Mouse (Mus musculus): Measurements from ENCODE around the gene Cd27. TPM values are rescaled to one million over a fixed set of nuclear protein-coding genes. Genes with fewer than 3 reads are reported as not detected.
"Not testable (repeated sequence)": the region's sequence is repeated elsewhere in the genome, so short reads cannot be mapped to it uniquely, and the experiment has no call there.

Cd27 gene
- polyA plus RNA-seq (2012; rRNA removed) (0.68 and 0.91 TPM in 2 replicates), polyA plus RNA-seq (2014; fragmentation: Nextera tagmentation; extraction: Ambion mirVana) (0.43 and 0.47 TPM in 2 replicates)

DNA sequence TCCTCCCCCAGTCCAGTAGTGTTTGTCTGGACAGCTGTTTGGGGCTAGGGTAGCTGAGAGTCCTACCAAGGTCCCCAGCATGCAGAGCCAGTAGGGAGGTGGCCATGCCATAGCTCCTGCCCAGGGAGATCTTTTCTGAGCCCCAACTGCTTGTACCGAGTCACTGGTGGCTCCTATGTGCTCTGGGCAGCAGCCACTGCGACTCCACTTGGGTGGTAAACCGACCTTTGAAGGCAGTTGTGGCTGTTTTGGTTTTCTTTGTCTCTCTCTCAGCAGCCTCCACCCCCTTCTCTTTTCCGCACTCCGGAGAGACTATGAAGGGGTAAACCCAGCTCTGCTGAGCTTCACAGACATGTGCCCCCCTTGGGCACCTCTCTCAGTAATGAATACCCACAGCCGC is at the start of gene Cd27:
Gene Cd27 (minus strand): TSS at position 229 of the 400 bp plus-strand sequence.
- H3K4me1 ChIP-seq (replicated peaks; ENCODE audit: control insufficient read depth in 2 of 2, insufficient read depth in 2 of 2, low read length in 1 of 2): peaks cover 6 to 12% of the 10 kb centered on the region in 2 experiments
- no peak within 1 kb of the TSS for H3K4me2 ChIP-seq (ENCODE audit: low read depth)
- no peaks in the 10 kb centered on the region for H3K36me3 ChIP-seq (replicated peaks; ENCODE audit: control insufficient read depth, insufficient read depth, low read depth)
- no peak within 1 kb of the TSS for H3K27ac ChIP-seq
- no peak within 1 kb of the TSS for H3K9ac ChIP-seq (replicated peaks)
- no peak for TF ChIP-seq CTCF (IDR thresholded peaks at IDR 0.05; ENCODE audit: low read depth)
- TF ChIP-seq EP300 (IDR thresholded peaks at IDR 0.05; ENCODE audit: low read depth): no peak
- WGBS (ENCODE audit: insufficient replicate concordance): 36% methylated on average over 6 of the region's 6 CpGs
- H3K4me3 ChIP-seq (ENCODE audit: insufficient read depth in 1 of 2, low read depth in 2 of 2, low read length in 2 of 2): no peak within 1 kb of the TSS
- no peaks in the 10 kb centered on the region for H3K9me3 ChIP-seq (ENCODE audit: control insufficient read depth, low read length)
- DNase-seq (ENCODE audit: low read depth in 3 of 3, low spot score in 3 of 3): no peak
- ATAC-seq (ENCODE audit: insufficient read depth): no peak
- H3K27me3 ChIP-seq (ENCODE audit: control insufficient read depth, insufficient read depth, low read length): no peaks in the 10 kb centered on the region

DNA sequence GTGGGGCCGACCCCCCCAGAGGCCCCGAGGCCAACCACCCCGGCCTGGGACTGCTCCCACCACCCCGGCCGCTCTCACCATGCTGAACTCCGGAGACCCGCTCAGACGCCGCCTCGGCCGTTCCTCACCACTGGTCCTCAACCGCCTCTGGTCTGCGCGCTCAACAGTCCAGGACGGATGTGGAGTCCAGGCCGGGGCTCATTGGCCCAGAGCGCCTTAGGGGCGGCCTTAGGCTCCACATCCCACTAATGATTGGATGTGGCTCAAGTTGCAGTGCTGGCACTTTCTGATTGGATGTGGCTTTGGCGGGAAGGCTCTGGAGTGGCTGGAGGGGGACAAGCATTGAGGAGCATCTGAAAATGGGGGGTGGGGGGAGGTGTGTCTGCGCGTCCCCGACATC is 49.1 kb upstream of the Cd27 start, which contains the start of gene Tuba3a:
Gene Tuba3a (minus strand): TSS at position 153 of the 400 bp plus-strand sequence.
- Histone ChIP-seq H3K4me3 (ENCODE audit: insufficient read depth in 1 of 2, low read depth in 2 of 2, low read length in 2 of 2) (no peak within 1 kb of the TSS), H3K9ac (replicated peaks) (no peak within 1 kb of the TSS), H3K27ac (no peak within 1 kb of the TSS), H3K36me3 (replicated peaks; ENCODE audit: control insufficient read depth, insufficient read depth, low read depth) (no peaks in the 10 kb centered on the region), H3K4me2 (ENCODE audit: low read depth) (no peak within 1 kb of the TSS), H3K27me3 (ENCODE audit: control insufficient read depth, insufficient read depth, low read length) (no peaks in the 10 kb centered on the region), H3K9me3 (ENCODE audit: control insufficient read depth, low read length) (no peaks in the 10 kb centered on the region), H3K4me1 (replicated peaks; ENCODE audit: control insufficient read depth in 2 of 2, insufficient read depth in 2 of 2, low read length in 1 of 2) (no peaks in the 10 kb centered on the region)
- TF ChIP-seq EP300 (IDR thresholded peaks at IDR 0.05; ENCODE audit: low read depth): no peak
- no peak for TF ChIP-seq CTCF (IDR thresholded peaks at IDR 0.05; ENCODE audit: low read depth)
- WGBS (ENCODE audit: insufficient replicate concordance): 80% methylated on average over 22 of the region's 22 CpGs
- DNase-seq (ENCODE audit: low read depth in 3 of 3, low spot score in 3 of 3) (no peak), ATAC-seq (ENCODE audit: insufficient read depth) (no peak)

DNA sequence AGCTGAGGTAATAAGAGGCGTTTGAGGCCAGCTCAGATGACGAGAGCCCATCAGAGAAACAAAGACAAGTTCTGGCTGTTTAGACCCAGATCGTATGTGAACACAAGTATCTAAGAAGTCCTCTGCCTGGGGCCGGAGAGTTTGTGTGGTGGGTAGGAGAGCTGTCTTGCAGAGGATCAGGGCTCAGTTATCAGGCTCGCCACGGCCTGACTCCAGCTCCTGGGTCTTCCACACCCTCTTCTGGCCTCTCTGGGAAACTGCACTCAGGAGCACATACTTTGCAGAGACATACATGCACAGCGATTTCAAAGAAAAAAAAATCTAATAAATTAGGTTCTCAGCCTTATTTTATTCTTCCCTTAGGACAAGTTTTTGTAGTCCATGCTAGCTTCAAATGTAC is 47.9 kb upstream of the Cd27 start:
- Histone ChIP-seq H3K27me3 (ENCODE audit: control insufficient read depth, insufficient read depth, low read length) (no peaks in the 10 kb centered on the region), H3K4me1 (replicated peaks; ENCODE audit: control insufficient read depth in 2 of 2, insufficient read depth in 2 of 2, low read length in 1 of 2) (no peaks in the 10 kb centered on the region), H3K27ac (no peak overlapping the region), H3K4me3 (ENCODE audit: insufficient read depth in 1 of 2, low read depth in 2 of 2, low read length in 2 of 2) (no peak overlapping the region), H3K9ac (replicated peaks) (no peak overlapping the region), H3K9me3 (ENCODE audit: control insufficient read depth, low read length) (no peaks in the 10 kb centered on the region), H3K36me3 (replicated peaks; ENCODE audit: control insufficient read depth, insufficient read depth, low read depth) (no peaks in the 10 kb centered on the region), H3K4me2 (ENCODE audit: low read depth) (no peak overlapping the region)
- no peak for ATAC-seq (ENCODE audit: insufficient read depth)
- no peak for DNase-seq (ENCODE audit: low read depth in 3 of 3, low spot score in 3 of 3)
- WGBS (ENCODE audit: insufficient replicate concordance): 71% methylated on average over 7 of the region's 7 CpGs
- TF ChIP-seq EP300 (IDR thresholded peaks at IDR 0.05; ENCODE audit: low read depth) (no peak), CTCF (IDR thresholded peaks at IDR 0.05; ENCODE audit: low read depth) (no peak)

DNA sequence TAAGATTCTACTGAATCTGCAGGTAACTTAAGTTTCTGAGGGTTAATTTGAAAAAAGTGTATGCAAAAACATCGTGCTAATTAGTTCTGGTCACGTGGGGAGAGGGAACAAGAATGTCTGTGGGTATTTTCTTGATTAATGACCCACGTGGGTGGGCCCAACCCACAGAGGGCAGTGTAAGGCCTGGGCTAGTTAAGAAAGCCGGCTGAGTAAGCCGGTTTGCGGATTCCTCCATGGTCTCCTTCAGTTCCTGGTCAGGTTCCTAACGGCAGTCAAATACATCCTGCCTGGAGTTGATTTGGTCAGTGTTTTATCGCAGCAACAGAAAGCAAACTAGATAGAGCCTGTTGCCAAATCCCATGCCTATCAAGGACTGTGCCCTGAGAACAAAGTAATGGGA is 47.4 kb upstream of the Cd27 start:
- 50% methylated on average over 8 of the region's 8 CpGs for WGBS (ENCODE audit: insufficient replicate concordance)
- Histone ChIP-seq H3K9me3 (ENCODE audit: control insufficient read depth, low read length) (no peaks in the 10 kb centered on the region), H3K4me2 (ENCODE audit: low read depth) (no peak overlapping the region), H3K9ac (replicated peaks) (no peak overlapping the region), H3K4me1 (replicated peaks; ENCODE audit: control insufficient read depth in 2 of 2, insufficient read depth in 2 of 2, low read length in 1 of 2) (no peaks in the 10 kb centered on the region), H3K4me3 (ENCODE audit: insufficient read depth in 1 of 2, low read depth in 2 of 2, low read length in 2 of 2) (no peak overlapping the region), H3K27ac (no peak overlapping the region), H3K36me3 (replicated peaks; ENCODE audit: control insufficient read depth, insufficient read depth, low read depth) (no peaks in the 10 kb centered on the region), H3K27me3 (ENCODE audit: control insufficient read depth, insufficient read depth, low read length) (no peaks in the 10 kb centered on the region)
- TF ChIP-seq EP300 (IDR thresholded peaks at IDR 0.05; ENCODE audit: low read depth): no peak
- TF ChIP-seq CTCF (IDR thresholded peaks at IDR 0.05; ENCODE audit: low read depth): no peak
- DNase-seq (ENCODE audit: low read depth in 3 of 3, low spot score in 3 of 3) (no peak), ATAC-seq (ENCODE audit: insufficient read depth) (no peak)

DNA sequence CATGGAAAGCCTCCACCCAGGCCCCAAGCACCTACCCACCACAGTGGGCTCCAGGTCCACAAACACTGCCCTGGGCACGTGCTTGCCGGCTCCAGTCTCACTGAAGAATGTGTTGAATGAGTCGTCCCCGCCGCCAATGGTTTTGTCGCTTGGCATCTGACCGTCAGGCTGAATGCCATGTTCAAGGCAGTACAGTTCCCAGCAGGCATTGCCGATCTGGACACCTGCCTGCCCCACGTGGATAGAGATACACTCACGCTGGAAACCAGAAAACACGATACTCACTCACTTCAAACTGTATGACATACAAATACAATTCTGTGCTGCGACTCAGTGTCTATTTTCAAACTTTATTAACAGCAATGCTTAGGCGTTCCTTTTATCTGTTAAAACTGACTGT is 45.9 kb upstream of the Cd27 start:
- not testable (repeated sequence) for H3K9ac ChIP-seq (replicated peaks); H3K27me3 ChIP-seq (ENCODE audit: control insufficient read depth, insufficient read depth, low read length); H3K4me3 ChIP-seq (ENCODE audit: insufficient read depth in 1 of 2, low read depth in 2 of 2, low read length in 2 of 2); ATAC-seq (ENCODE audit: insufficient read depth); H3K27ac ChIP-seq; DNase-seq (ENCODE audit: low read depth in 3 of 3, low spot score in 3 of 3); H3K36me3 ChIP-seq (replicated peaks; ENCODE audit: control insufficient read depth, insufficient read depth, low read depth); H3K4me2 ChIP-seq (ENCODE audit: low read depth); H3K4me1 ChIP-seq (replicated peaks; ENCODE audit: control insufficient read depth in 2 of 2, insufficient read depth in 2 of 2, low read length in 1 of 2); H3K9me3 ChIP-seq (ENCODE audit: control insufficient read depth, low read length)
- WGBS (ENCODE audit: insufficient replicate concordance): 77% methylated on average over 13 of the region's 13 CpGs

Data from liver, embryonic 14.5 days (tissue).